Mouse (Mus musculus) hindbrain, embryonic 11.5 days (tissue): ENCODE measurements around the gene Stard3. TPM values are rescaled to one million over a fixed set of nuclear protein-coding genes. Genes with fewer than 3 reads are reported as not detected.

Experiments
- ATAC-seq: fragments of 200-750 bp; cut with Nextera tagmentation; 2 replicates; pipeline ENCODE4 v1.8.0; 2017; ENCODE audit warnings: mild to moderate bottlenecking, moderate TSS enrichment, moderate library complexity; ENCODE audit not compliant: low FRiP score
- DNase-seq: peaks from one replicate; pipeline ENCODE4 v3.0.0-alpha.2; 2015; ENCODE audit warnings: low spot score
- H3K27ac ChIP-seq: fragments of 300-500 bp; sonication (generic); 2 replicates; pipeline ENCODE4 v1.5.1; 2014; ENCODE audit warnings: mild to moderate bottlenecking, low read depth, low read length
- H3K27me3 ChIP-seq: fragments of 300-500 bp; sonication (generic); 2 replicates; pipeline ENCODE4 v1.6.1; 2014; ENCODE audit warnings: mild to moderate bottlenecking, low read length, moderate library complexity, mixed read lengths; ENCODE audit not compliant: control insufficient read depth, insufficient read depth
- H3K36me3 ChIP-seq: fragments of 300-500 bp; sonication (generic); 2 replicates; pipeline ENCODE4 v1.6.1; 2014; ENCODE audit warnings: mild to moderate bottlenecking, low read length, moderate library complexity, mixed read lengths; ENCODE audit not compliant: control insufficient read depth, insufficient read depth
- H3K4me1 ChIP-seq: fragments of 300-500 bp; sonication (generic); replicated peaks from 2 replicates; pipeline ENCODE4 v1.6.1; 2014; ENCODE audit warnings: low read length, mixed read lengths; ENCODE audit not compliant: control insufficient read depth, insufficient read depth
- H3K4me2 ChIP-seq: fragments of 300-500 bp; sonication (generic); replicated peaks from 2 replicates; pipeline ENCODE4 v1.6.1; 2014; ENCODE audit warnings: mild to moderate bottlenecking, low read depth, low read length
- H3K4me3 ChIP-seq: fragments of 300-500 bp; sonication (generic); 2 replicates; pipeline ENCODE4 v1.5.1; 2014; ENCODE audit warnings: low read depth, low read length
- H3K9ac ChIP-seq: fragments of 300-500 bp; sonication (generic); 2 replicates; pipeline ENCODE4 v1.6.1; 2014; ENCODE audit warnings: low read depth, low read length
- H3K9me3 ChIP-seq: fragments of 300-500 bp; sonication (generic); 2 replicates; pipeline ENCODE4 v1.6.1; 2016; ENCODE audit warnings: low read length; ENCODE audit not compliant: control insufficient read depth
- WGBS: fragments of 180-500 bp; shearing (Covaris S2); extraction: QIAGEN DNeasy Blood & Tissue Kit; methylation state at CpG from one replicate; pipeline ENCODE4 v1.1.7; 2014; 5-methylcytosine and 5-hydroxymethylcytosine counted together
- polyA plus RNA-seq: library from polyadenylated mRNA; unstranded; fragments of >200 nt; fragmentation: Nextera tagmentation; extraction: Ambion mirVana; gene quantifications from 2 replicates; pipeline ENCODE4 v1.2.1, GENCODE M21; 2014

Stard3 gene
- polyA plus RNA-seq, result 40.1 and 43.2 TPM in 2 replicates

DNA sequence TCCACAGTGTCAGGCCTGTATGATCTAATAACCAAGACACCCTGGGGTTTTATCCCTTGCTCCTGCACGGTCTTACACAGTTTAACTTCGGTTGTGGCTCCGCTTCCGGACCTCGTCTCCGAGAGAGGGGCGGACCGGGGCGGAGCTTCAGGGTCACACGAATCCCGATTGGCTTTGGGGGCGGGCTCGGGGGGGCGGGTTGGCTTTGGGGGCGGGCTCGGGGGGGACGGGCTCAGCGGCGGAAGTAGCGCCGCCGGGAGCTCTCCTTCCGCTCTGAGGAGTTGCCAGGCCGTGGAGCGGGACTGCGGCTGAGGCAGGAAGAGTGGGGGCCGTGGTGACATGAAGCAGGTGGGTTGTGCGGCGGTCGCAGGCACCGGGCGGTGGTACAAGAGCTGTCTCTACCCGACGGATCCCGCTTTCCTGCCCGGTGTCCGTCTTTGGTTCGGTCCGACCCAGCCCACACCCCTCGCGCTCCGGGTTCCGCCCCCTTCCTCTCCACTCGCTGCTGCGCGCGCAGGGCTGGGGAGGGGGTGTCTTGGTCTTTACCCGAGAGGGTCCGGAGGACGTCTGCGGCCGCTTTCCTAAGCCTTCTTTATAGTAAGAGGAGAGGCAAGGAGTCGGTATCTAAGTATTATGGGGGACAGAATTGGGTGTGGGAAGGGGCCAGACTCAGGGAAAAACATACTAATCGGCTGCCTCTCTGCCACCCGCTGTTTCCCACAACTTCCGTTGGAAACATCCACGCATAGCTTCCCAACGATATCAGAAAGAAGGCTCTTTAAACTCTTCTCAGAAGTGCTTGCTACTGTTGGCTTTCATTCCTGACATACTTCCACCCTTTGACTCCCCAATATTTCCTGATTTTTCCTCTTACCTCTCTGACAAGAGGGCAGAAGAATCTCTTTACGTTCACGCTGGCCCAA, at the start of gene Stard3:
Stard3 (plus strand) TSS at position 208 of the 923 bp plus-strand sequence.
- peak; percentile 84 for ATAC-seq
- H3K4me2 ChIP-seq, result peak within 1 kb of the TSS; percentile 65
- peak; percentile 92 for DNase-seq
- H3K27ac ChIP-seq, result peak within 1 kb of the TSS; percentile 65
- H3K4me1 ChIP-seq, result peaks cover 24% of the 10 kb centered on the region
- H3K4me3 ChIP-seq, result peak within 1 kb of the TSS; percentile 58
- H3K36me3 ChIP-seq, result no peaks in the 10 kb centered on the region
- peak within 1 kb of the TSS; percentile 17 for H3K9ac ChIP-seq
- peaks cover 5% of the 10 kb centered on the region for H3K27me3 ChIP-seq
- WGBS, result under 1% methylated on average over 53 of the region's 60 CpGs
- no peaks in the 10 kb centered on the region for H3K9me3 ChIP-seq

DNA sequence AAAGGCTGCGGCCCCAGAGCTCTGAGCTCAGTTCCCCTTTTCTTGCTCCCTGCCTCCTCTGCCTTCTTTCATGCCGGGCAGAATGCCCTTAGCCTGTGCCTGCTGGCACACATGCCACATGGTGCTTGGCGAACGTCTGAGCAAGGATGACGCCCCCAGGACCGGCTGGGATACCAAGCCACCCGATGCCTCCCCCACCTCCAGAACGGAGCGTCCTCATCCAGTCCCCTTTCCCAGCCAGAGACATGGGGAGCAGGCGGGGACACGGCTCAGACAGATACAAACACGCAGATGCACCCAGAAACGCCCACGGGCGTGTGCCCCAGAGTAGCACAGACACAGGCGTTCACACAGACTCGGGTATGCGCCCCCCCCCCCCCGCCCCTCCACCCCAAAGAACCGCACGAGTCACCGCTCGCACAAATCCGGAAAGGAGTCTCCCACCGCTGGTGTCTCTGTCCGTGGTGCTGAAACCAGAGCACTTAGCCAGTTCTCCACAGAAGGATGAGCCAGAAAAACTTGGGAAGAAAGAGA, 44.3 kb upstream of the Stard3 start:
- Histone ChIP-seq H3K27me3 (peaks cover 47% of the 10 kb centered on the region), H3K9me3 (no peaks in the 10 kb centered on the region), H3K4me1 (no peaks in the 10 kb centered on the region), H3K4me2 (no peak overlapping the region), H3K27ac (no peak overlapping the region), H3K4me3 (no peak overlapping the region), H3K9ac (no peak overlapping the region), H3K36me3 (no peaks in the 10 kb centered on the region)
- DNase-seq (peak; percentile 77), ATAC-seq (no peak)
- 1% methylated on average over 26 of the region's 26 CpGs for WGBS

DNA sequence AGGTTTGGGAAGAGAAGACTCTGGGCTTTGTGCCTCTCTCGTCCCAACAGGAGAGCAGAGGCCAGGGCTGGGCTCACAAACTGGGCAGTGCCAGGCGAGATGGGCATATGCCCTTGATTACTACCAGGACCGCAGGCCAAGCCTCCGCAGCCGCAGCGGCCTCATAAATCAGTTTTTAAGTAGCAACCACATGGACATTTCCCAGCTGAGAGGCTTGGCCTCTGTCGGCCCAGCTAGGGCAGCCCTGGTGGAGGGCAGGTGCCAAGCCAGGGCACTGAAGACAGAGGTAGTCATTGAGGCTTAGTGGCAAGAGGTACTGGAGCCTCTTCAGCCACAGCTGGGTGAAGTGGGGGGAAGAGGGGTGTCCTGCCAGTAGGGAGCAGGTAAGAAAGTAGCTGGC, 40.7 kb upstream of the Stard3 start:
- no peak for ATAC-seq
- H3K27me3 ChIP-seq, result peaks cover 81% of the 10 kb centered on the region
- no peaks in the 10 kb centered on the region for H3K36me3 ChIP-seq
- DNase-seq, result no peak
- no peaks in the 10 kb centered on the region for H3K4me1 ChIP-seq
- no peak overlapping the region for H3K27ac ChIP-seq
- no peaks in the 10 kb centered on the region for H3K9me3 ChIP-seq
- no peak overlapping the region for H3K4me2 ChIP-seq
- WGBS, result 6% methylated on average over 7 of the region's 7 CpGs
- H3K4me3 ChIP-seq, result no peak overlapping the region
- H3K9ac ChIP-seq, result no peak overlapping the region

GRCm38 (mm10) chr11:98318421-98319116, 39.6 kb upstream of the Stard3 start:
- no peaks in the 10 kb centered on the region for H3K4me1 ChIP-seq
- H3K9me3 ChIP-seq, result no peaks in the 10 kb centered on the region
- H3K27me3 ChIP-seq, result peaks cover 92% of the 10 kb centered on the region
- DNase-seq, result no peak
- no peak overlapping the region for H3K27ac ChIP-seq
- WGBS, result 2% methylated on average over 14 of the region's 14 CpGs
- H3K4me3 ChIP-seq, result no peak overlapping the region
- H3K9ac ChIP-seq, result no peak overlapping the region
- no peaks in the 10 kb centered on the region for H3K36me3 ChIP-seq
- no peak overlapping the region for H3K4me2 ChIP-seq
- no peak for ATAC-seq

DNA sequence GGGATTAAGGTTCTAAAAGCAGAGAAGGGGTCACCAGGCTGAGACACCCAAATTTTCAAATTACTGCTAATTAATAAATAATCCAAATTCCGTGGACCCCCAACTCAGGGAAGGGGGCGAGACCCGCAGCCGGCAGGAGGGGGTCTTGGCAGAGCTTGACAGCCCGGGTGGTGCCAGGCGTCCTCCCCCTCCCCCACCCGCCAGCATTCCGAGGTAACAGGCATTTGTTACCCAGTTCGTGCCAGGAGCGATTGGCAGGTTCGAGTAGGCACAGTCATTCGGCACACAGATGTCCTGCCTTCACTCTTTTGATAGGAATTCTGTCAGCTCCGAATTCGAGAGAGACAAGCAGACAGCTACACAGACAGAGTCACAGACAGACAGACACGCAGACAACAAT, 39.0 kb upstream of the Stard3 start:
- DNase-seq (no peak), ATAC-seq (no peak)
- H3K27me3 ChIP-seq, result peaks cover 93% of the 10 kb centered on the region
- no peaks in the 10 kb centered on the region for H3K9me3 ChIP-seq
- no peak overlapping the region for H3K4me3 ChIP-seq
- no peak overlapping the region for H3K27ac ChIP-seq
- 4% methylated on average over 15 of the region's 15 CpGs for WGBS
- no peak overlapping the region for H3K9ac ChIP-seq
- H3K4me1 ChIP-seq, result no peaks in the 10 kb centered on the region
- no peak overlapping the region for H3K4me2 ChIP-seq
- no peaks in the 10 kb centered on the region for H3K36me3 ChIP-seq

DNA sequence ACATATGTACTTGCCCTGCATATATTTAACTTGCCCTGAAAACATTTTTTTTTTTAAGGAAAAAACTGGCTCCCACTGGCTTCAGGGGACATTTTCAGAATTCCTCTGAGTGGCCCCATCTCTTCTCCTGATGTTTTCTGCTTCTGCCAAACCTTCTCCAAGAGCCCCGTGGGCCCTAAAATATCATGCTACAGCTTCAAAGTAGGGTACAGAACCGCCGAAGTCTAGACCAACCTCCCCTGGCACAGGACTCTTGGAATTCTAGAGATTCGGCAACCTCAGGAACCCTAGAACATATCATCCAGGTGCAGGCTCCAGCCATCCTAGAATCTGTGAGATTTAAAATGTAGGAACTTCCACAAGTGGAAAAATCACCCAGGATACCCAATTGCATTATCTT, 38.6 kb upstream of the Stard3 start:
- Histone ChIP-seq H3K4me1 (no peaks in the 10 kb centered on the region), H3K27ac (no peak overlapping the region), H3K9ac (no peak overlapping the region), H3K4me2 (no peak overlapping the region), H3K9me3 (no peaks in the 10 kb centered on the region), H3K4me3 (no peak overlapping the region), H3K36me3 (no peaks in the 10 kb centered on the region), H3K27me3 (peaks cover 94% of the 10 kb centered on the region)
- 7% methylated on average over 4 of the region's 4 CpGs for WGBS
- DNase-seq (no peak), ATAC-seq (no peak)

DNA sequence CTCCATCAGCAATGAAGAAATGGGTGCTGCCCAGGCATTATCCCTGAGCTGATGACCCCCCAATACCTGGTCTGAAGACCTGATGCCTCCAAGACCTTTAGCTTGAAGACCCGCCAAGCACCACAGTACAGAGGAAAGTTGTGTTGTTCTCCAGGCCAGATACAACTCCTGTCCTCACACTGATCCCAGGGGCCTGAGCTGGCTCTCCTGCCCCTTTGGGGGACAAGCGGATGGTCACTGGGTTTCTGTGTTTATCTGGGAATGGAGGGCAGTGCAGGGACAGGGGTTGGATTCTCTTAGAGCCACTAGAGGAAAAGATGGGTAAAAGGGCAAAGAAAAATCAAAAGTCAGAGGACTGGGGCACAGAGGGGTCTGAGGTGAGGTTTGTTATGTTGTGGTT, 38.2 kb upstream of the Stard3 start:
- DNase-seq (no peak), ATAC-seq (no peak)

GRCm38 (mm10) chr11:98320381-98320780, 37.8 kb upstream of the Stard3 start:
- Histone ChIP-seq H3K4me1 (no peaks in the 10 kb centered on the region), H3K9ac (no peak overlapping the region), H3K4me2 (no peak overlapping the region), H3K27ac (no peak overlapping the region), H3K27me3 (peaks cover 96% of the 10 kb centered on the region), H3K4me3 (no peak overlapping the region), H3K9me3 (no peaks in the 10 kb centered on the region), H3K36me3 (no peaks in the 10 kb centered on the region)
- ATAC-seq (no peak), DNase-seq (no peak)
- WGBS, result 2% methylated on average over 12 of the region's 12 CpGs

More for the DNA sequence above, 38.2 kb upstream of the Stard3 start:
- WGBS, result 4% methylated on average over 2 of the region's 2 CpGs
- no peak overlapping the region for H3K9ac ChIP-seq
- no peak overlapping the region for H3K27ac ChIP-seq
- no peaks in the 10 kb centered on the region for H3K9me3 ChIP-seq
- no peaks in the 10 kb centered on the region for H3K36me3 ChIP-seq
- H3K4me2 ChIP-seq, result no peak overlapping the region
- no peak overlapping the region for H3K4me3 ChIP-seq
- H3K4me1 ChIP-seq, result no peaks in the 10 kb centered on the region
- H3K27me3 ChIP-seq, result peaks cover 96% of the 10 kb centered on the region
